In the genomic region with DNA sequence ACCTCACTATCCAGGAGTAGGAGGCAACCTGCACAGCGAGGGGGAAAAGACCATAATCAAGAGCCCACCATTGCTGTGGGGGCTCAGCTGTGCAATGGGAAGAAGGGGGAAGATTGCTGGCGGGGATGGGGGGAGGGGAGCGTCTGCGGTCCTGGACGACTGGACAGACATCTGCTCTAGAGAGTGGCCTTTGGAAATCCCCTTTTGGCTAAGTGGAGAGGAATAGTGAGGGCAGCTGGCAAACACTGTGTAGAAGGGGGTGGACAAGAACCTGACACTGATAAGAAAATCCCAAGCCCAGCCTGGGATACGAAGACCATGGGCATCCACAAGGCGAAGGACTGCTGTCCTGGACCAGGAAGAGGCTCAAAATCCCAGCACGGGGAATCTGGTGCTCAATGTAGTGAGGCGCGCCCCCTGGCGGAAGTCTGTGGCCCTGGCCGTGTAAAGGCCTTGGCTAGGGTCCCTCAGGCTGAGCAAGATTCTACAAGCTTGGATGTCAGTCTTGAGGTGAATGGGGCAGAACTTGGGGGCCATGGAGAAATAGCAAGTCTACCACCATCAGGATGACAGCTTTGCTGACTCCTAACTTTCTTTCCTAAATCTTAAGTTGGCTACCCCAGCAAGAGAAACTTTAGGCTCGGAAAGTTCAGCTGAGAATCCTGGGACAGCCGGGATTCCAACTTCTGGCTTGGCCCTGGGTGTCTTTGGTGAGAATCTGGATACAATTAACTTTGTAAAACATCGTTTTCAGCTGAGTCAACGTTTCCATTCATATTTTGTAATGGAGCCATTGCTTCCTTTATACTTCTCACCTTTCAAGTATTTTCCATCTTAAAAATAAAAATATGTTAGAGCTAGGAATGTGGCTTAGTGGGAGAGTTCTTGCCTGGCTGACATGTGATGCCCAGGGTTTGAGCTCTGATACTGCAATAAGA, we compare ENCODE assay signal across 8 mouse cellular contexts. TPM values are rescaled to one million over a fixed set of nuclear protein-coding genes. Genes with fewer than 3 reads are reported as not detected.
A peak's percentile ranks its signal among the peaks of the same experiment; 100 is the strongest.
DNase-seq lines count a peak whose midpoint lies in the region; ATAC-seq and TF ChIP-seq lines count a peak whose summit lies in the region.

No protein-coding gene starts in this region.

- no peaks in the 10 kb centered on the region for H3K79me2 ChIP-seq in MEL (ENCODE audit: control insufficient read depth, insufficient read depth, low read length, poor library complexity)

- ATAC-seq in hindbrain, embryonic 13.5 days (ENCODE audit: low FRiP score): peak; percentile 73

- WGBS in hindbrain, embryonic 13.5 days: 38% methylated on average over 16 of the region's 16 CpGs

- H3K4me1 ChIP-seq in MEL (ENCODE audit: control insufficient read depth in 1 of 2, insufficient read depth in 2 of 2, low read length in 2 of 2): peaks cover 12 to 15% of the 10 kb centered on the region in 2 experiments
- H3K4me1 ChIP-seq in hindbrain, embryonic 13.5 days (replicated peaks): peaks cover 10% of the 10 kb centered on the region

- TF ChIP-seq EP300 in MEL (IDR thresholded peaks at IDR 0.05; ENCODE audit: low read depth in 1 of 2, low read length in 2 of 2): no peak

- no peak overlapping the region for H3K9ac ChIP-seq in MEL (ENCODE audit: control insufficient read depth, low read depth, low read length, poor library complexity, severe bottlenecking)
- no peak overlapping the region for H3K9ac ChIP-seq in hindbrain, embryonic 13.5 days

- TF ChIP-seq RAD21 in MEL (IDR thresholded peaks at IDR 0.05; ENCODE audit: low read depth, low read length): peak; percentile 66

- no peaks in the 10 kb centered on the region for H3K9me3 ChIP-seq in MEL (replicated peaks; ENCODE audit: insufficient read depth, low read length)
- H3K9me3 ChIP-seq in hindbrain, embryonic 13.5 days: no peaks in the 10 kb centered on the region

- peaks cover 0 to 21% of the 10 kb centered on the region in 2 experiments; a peak in 2 of 4 replicates for H3K36me3 ChIP-seq in MEL (ENCODE audit: control insufficient read depth in 1 of 2, insufficient read depth in 2 of 2, low read length in 2 of 2)
- no peaks in the 10 kb centered on the region for H3K36me3 ChIP-seq in hindbrain, embryonic 13.5 days

- no peak overlapping the region for H3K27ac ChIP-seq in MEL (ENCODE audit: control insufficient read depth, low read depth, low read length)
- no peak overlapping the region for H3K27ac ChIP-seq in hindbrain, embryonic 13.5 days

- TF ChIP-seq POLR2A in MEL (IDR thresholded peaks at IDR 0.05; ENCODE audit: control insufficient read depth in 1 of 2, insufficient read depth in 1 of 2, low read depth in 1 of 2, low read length in 2 of 2, poor library complexity in 1 of 2): no peak

- 0 out of 2 replicates have a peak overlapping the region, but pooled peaks have one; percentile 17 for H3K4me2 ChIP-seq in hindbrain, embryonic 13.5 days

- peak; percentile 76 for DNase-seq in MEL (ENCODE audit: low read depth, low spot score)
- peak; percentile 84 for DNase-seq in cerebellum, adult 8-10 months
- peak; percentile 81 for DNase-seq in forelimb bud, embryonic 11.5 days (ENCODE audit: low read depth, low spot score)
- peak; percentile 72 to 81 for DNase-seq in layer of hippocampus, postnatal 14 days (ENCODE audit: low spot score in 2 of 2)
- peak; percentile 74 for DNase-seq in lung, postnatal 25 days (ENCODE audit: low spot score)
- peak; percentile 86 for DNase-seq in retina, postnatal 1 day
- DNase-seq in thymus, postnatal 36 days: peak; percentile 69 to 75

- peak; percentile 90 to 99 (median 92) for TF ChIP-seq CTCF in MEL (IDR thresholded peaks at IDR 0.05 in 2 of 3, conservative IDR thresholded peaks at IDR 0.05 in 1 of 3; ENCODE audit: control insufficient read depth in 1 of 3, insufficient read depth in 1 of 3, low read depth in 2 of 3, low read length in 3 of 3, poor library complexity in 1 of 3, severe bottlenecking in 1 of 3)

- H3K4me3 ChIP-seq in MEL (ENCODE audit: control insufficient read depth in 1 of 2, insufficient read depth in 1 of 2, low read depth in 2 of 2, low read length in 2 of 2): peak overlapping the region in 1 of 2 experiments; percentile 27; a peak in 1 of 4 replicates
- no peak overlapping the region for H3K4me3 ChIP-seq in hindbrain, embryonic 13.5 days

- no peaks in the 10 kb centered on the region for H3K27me3 ChIP-seq in MEL (ENCODE audit: control insufficient read depth in 1 of 2, insufficient read depth in 2 of 2, low read length in 2 of 2)
- no peaks in the 10 kb centered on the region for H3K27me3 ChIP-seq in hindbrain, embryonic 13.5 days

TF ChIP-seq in MEL, 35 proteins besides CTCF, POLR2A, EP300 and RAD21:
- TF ChIP-seq ZMIZ1 (IDR thresholded peaks at IDR 0.05; ENCODE audit: low read depth, low read length) (no peak), USF1 (IDR thresholded peaks at IDR 0.05; ENCODE audit: low read depth, low read length) (no peak), UBTF (IDR thresholded peaks at IDR 0.05; ENCODE audit: borderline replicate concordance, insufficient read depth, low read depth, low read length) (no peak), CHD1 (IDR thresholded peaks at IDR 0.05; ENCODE audit: low read depth, low read length) (no peak), POLR2AphosphoS2 (IDR thresholded peaks at IDR 0.05; ENCODE audit: low read length) (no peak), ETS1 (IDR thresholded peaks at IDR 0.05; ENCODE audit: low read depth, low read length) (no peak), BHLHE40 (IDR thresholded peaks at IDR 0.05; ENCODE audit: borderline replicate concordance, low read depth, low read length) (0 out of 2 replicates have a peak, but pooled peaks have one; percentile 16), ELF1 (IDR thresholded peaks at IDR 0.05; ENCODE audit: low read depth, low read length) (peak; percentile 43; the same call in 1 of the 2 replicates), RCOR1 (IDR thresholded peaks at IDR 0.05; ENCODE audit: low read depth, low read length) (no peak), ZC3H11A (IDR thresholded peaks at IDR 0.05; ENCODE audit: low read depth, low read length) (peak; percentile 67), ZKSCAN1 (IDR thresholded peaks at IDR 0.05; ENCODE audit: low read depth, low read length) (no peak), JUND (IDR thresholded peaks at IDR 0.05; ENCODE audit: low read depth, low read length) (no peak), MAFK (IDR thresholded peaks at IDR 0.05; ENCODE audit: borderline replicate concordance, low read depth, low read length) (0 out of 2 replicates have a peak, but pooled peaks have one; percentile 9), MYC (IDR thresholded peaks at IDR 0.05; ENCODE audit: low read depth, low read length) (0 out of 2 replicates have a peak, but pooled peaks have one; percentile 32), SIN3A (IDR thresholded peaks at IDR 0.05; ENCODE audit: low read length) (no peak; the same call in 1 of the 2 replicates), SMC3 (IDR thresholded peaks at IDR 0.05; ENCODE audit: low read depth, low read length) (peak; percentile 92), KAT2A (conservative IDR thresholded peaks at IDR 0.05; ENCODE audit: low read depth, low read length) (no peak)

RNA-seq across cellular contexts. Expression of a gene that starts 5.5 kb away (rescaled TPM):
- total RNA-seq in MEL (2012; rRNA removed): not detected in 2 replicates
- polyA plus RNA-seq in MEL (2012; ENCODE audit: insufficient read depth in 1 of 2, insufficient read length in 2 of 2, low read depth in 1 of 2, low replicate concordance in 2 of 2, missing spikeins in 1 of 2): under 1 TPM in 1 of 2 experiments, not detected in 1; 0.11 TPM
- 0.23 and 0.38 TPM in 2 replicates for polyA plus RNA-seq in hindbrain, embryonic 13.5 days (2015; fragmentation: Nextera tagmentation; extraction: Ambion mirVana)
- not detected for total RNA-seq in layer of hippocampus, postnatal 14 days (2021)

RNA-seq across cellular contexts. Expression of a gene that starts 6.8 kb away (rescaled TPM):
- not detected in 2 replicates for total RNA-seq in MEL (2012; rRNA removed)
- polyA plus RNA-seq in MEL (2012; ENCODE audit: insufficient read depth in 1 of 2, insufficient read length in 2 of 2, low read depth in 1 of 2, low replicate concordance in 2 of 2, missing spikeins in 1 of 2): not detected
- 0.68 and 0.83 TPM in 2 replicates for polyA plus RNA-seq in hindbrain, embryonic 13.5 days (2015; fragmentation: Nextera tagmentation; extraction: Ambion mirVana)
- total RNA-seq in layer of hippocampus, postnatal 14 days (2021): not detected

RNA-seq across cellular contexts. Expression of a gene that starts 6.8 kb away (rescaled TPM):
- total RNA-seq in MEL (2012; rRNA removed): not detected in 2 replicates
- not detected for polyA plus RNA-seq in MEL (2012; ENCODE audit: insufficient read depth in 1 of 2, insufficient read length in 2 of 2, low read depth in 1 of 2, low replicate concordance in 2 of 2, missing spikeins in 1 of 2)
- polyA plus RNA-seq in hindbrain, embryonic 13.5 days (2015; fragmentation: Nextera tagmentation; extraction: Ambion mirVana): 0.16 TPM in 1 of 2 replicates, not detected in the other
- total RNA-seq in layer of hippocampus, postnatal 14 days (2021): not detected

RNA-seq across cellular contexts. Expression of a gene that starts 12.3 kb away (rescaled TPM):
- 86.2 and 90.0 TPM in 2 replicates for total RNA-seq in MEL (2012; rRNA removed)
- polyA plus RNA-seq in MEL (2012; ENCODE audit: insufficient read depth in 1 of 2, insufficient read length in 2 of 2, low read depth in 1 of 2, low replicate concordance in 2 of 2, missing spikeins in 1 of 2): 100 to 1,000 TPM in 1 of 2 experiments, not detected in 1; 114 TPM
- polyA plus RNA-seq in hindbrain, embryonic 13.5 days (2015; fragmentation: Nextera tagmentation; extraction: Ambion mirVana): 99.9 and 113 TPM in 2 replicates
- 10 to 100 TPM; 85.3 to 87.5 TPM for total RNA-seq in layer of hippocampus, postnatal 14 days (2021)

RNA-seq across cellular contexts. Expression of a gene that starts 12.7 kb away (rescaled TPM):
- 5.1 and 6.5 TPM in 2 replicates for total RNA-seq in MEL (2012; rRNA removed)
- 10 to 100 TPM in 1 of 2 experiments, not detected in 1; 13.7 TPM for polyA plus RNA-seq in MEL (2012; ENCODE audit: insufficient read depth in 1 of 2, insufficient read length in 2 of 2, low read depth in 1 of 2, low replicate concordance in 2 of 2, missing spikeins in 1 of 2)
- polyA plus RNA-seq in hindbrain, embryonic 13.5 days (2015; fragmentation: Nextera tagmentation; extraction: Ambion mirVana): 12.0 and 12.2 TPM in 2 replicates
- 10 to 100 TPM; 21.8 to 22.0 TPM for total RNA-seq in layer of hippocampus, postnatal 14 days (2021)
